Mouse (Mus musculus) spleen, postnatal 4 days (tissue): ENCODE data around the gene Rassf7.
A peak's percentile ranks its signal among the peaks of the same experiment; 100 is the strongest.

Experiments used
- DNase-seq, 2 experiments: peaks; one replicate each; pipeline ENCODE4 v3.0.0; 2022; ENCODE audit warnings: low spot score in 2 of 2

Rassf7 gene

GRCm38 (mm10) chr7:141196619-141197282 is 18.9 kb upstream of the Rassf7 start:
- DNase-seq, result peak in 1 of 2 experiments; percentile 59

GRCm38 (mm10) chr7:141198121-141198520 is 17.5 kb upstream of the Rassf7 start:
- DNase-seq, result peak in 1 of 2 experiments; percentile 58

- no peak for DNase-seq
Observed at GRCm38 (mm10) chr7:141204546-141204945, 11.1 kb upstream of the Rassf7 start.

- peak in 1 of 2 experiments; percentile 62 for DNase-seq
Observed at GRCm38 (mm10) chr7:141205504-141205903, 10.2 kb upstream of the Rassf7 start.

- peak in 1 of 2 experiments; percentile 65 for DNase-seq
Observed at GRCm38 (mm10) chr7:141206182-141206937, 9.3 kb upstream of the Rassf7 start.

- DNase-seq, result peak in 1 of 2 experiments; percentile 72
Observed at GRCm38 (mm10) chr7:141209526-141209925, 6.1 kb upstream of the Rassf7 start.

GRCm38 (mm10) chr7:141210137-141210536 is 5.5 kb upstream of the Rassf7 start:
- peak in 1 of 2 experiments; percentile 62 for DNase-seq

GRCm38 (mm10) chr7:141210606-141211131 is 5.0 kb upstream of the Rassf7 start:
- peak in 1 of 2 experiments; percentile 64 for DNase-seq

GRCm38 (mm10) chr7:141213133-141213532 is 2.5 kb upstream of the Rassf7 start:
- DNase-seq, result no peak

- DNase-seq, result peak in 1 of 2 experiments; percentile 66
Observed at GRCm38 (mm10) chr7:141213605-141214235, 1.9 kb upstream of the Rassf7 start, which contains the start of gene Lmntd2. Lmntd2 (minus strand) TSS chr7:141214080.

GRCm38 (mm10) chr7:141214310-141214709 is 1.4 kb upstream of the Rassf7 start:
- DNase-seq, result peak in 1 of 2 experiments; percentile 61

GRCm38 (mm10) chr7:141215880-141216733 is 447 bp downstream of the Rassf7 start:
- DNase-seq, result peak; percentile 68 to 82

GRCm38 (mm10) chr7:141216894-141217293 is 1.2 kb downstream of the Rassf7 start:
- peak in 1 of 2 experiments; percentile 65 for DNase-seq

- DNase-seq, result peak in 1 of 2 experiments; percentile 60
Observed at GRCm38 (mm10) chr7:141217343-141218013, 1.8 kb downstream of the Rassf7 start.

GRCm38 (mm10) chr7:141218141-141218540 is 2.5 kb downstream of the Rassf7 start:
- DNase-seq, result peak in 1 of 2 experiments; percentile 60

- peak in 1 of 2 experiments; percentile 62 for DNase-seq
Observed at GRCm38 (mm10) chr7:141218557-141219133, 3.0 kb downstream of the Rassf7 start.

GRCm38 (mm10) chr7:141219558-141220099 is 4.0 kb downstream of the Rassf7 start:
- DNase-seq, result peak in 1 of 2 experiments; percentile 56

GRCm38 (mm10) chr7:141220377-141220776 is 4.7 kb downstream of the Rassf7 start:
- peak in 1 of 2 experiments; percentile 57 for DNase-seq

- DNase-seq, result peak; percentile 98
Observed at GRCm38 (mm10) chr7:141221249-141222125, 5.8 kb downstream of the Rassf7 start.
